In genomic region chr9:75232860-75233259, GRCm38 (mm10) we compare ENCODE assay signal across 26 mouse cellular contexts. TPM values are rescaled to one million over a fixed set of nuclear protein-coding genes. Genes with fewer than 3 reads are reported as not detected.
DNase-seq lines count a peak whose midpoint lies in the region; ATAC-seq lines count a peak whose summit lies in the region.
"Had no signal": no experiment of that assay in that cellular context is flagged by ENCODE, and none has a peak within 500 bp of the region (broad histone marks: within the 10 kb centered on the region; RNA-seq: fewer than 3 reads in every experiment).

No protein-coding gene starts in this region.

- no peak for DNase-seq in kidney, postnatal 36 days
- DNase-seq in lung, postnatal 36 days: no peak
- DNase-seq in urinary bladder, adult 2 months (ENCODE audit: low spot score): no peak
- DNase-seq in adipocyte (ENCODE audit: low spot score): no peak
- DNase-seq: adrenal gland, adult 8-10 months; cerebellum, adult 2 months; cerebellum, postnatal 25 days; heart, postnatal 14 days; kidney, adult 8-10 months; kidney, postnatal 4 days; right cerebral cortex, adult 18-20 months; right cerebral cortex, postnatal 4 days had no signal

- ATAC-seq in kidney, embryonic 16.5 days (ENCODE audit: low FRiP score, low TSS enrichment): no peak
- ATAC-seq in lung, embryonic 16.5 days (ENCODE audit: low read depth): no peak
- no peak for ATAC-seq in intestine, embryonic 16.5 days
- ATAC-seq in stomach, embryonic 14.5 days (ENCODE audit: insufficient number of reproducible peaks, insufficient read depth, low FRiP score, low read depth): no peak

- peak overlapping the region; percentile 67; the same call in 1 of the 2 replicates for H3K4me2 ChIP-seq in kidney, embryonic 16.5 days (replicated peaks; ENCODE audit: low read depth, low read length)
- H3K4me2 ChIP-seq in lung, embryonic 16.5 days (ENCODE audit: low read depth, low read length): peak overlapping the region; percentile 54
- H3K4me2 ChIP-seq in intestine, embryonic 16.5 days (ENCODE audit: low read depth, low read length): no peak overlapping the region
- peak overlapping the region; percentile 60 for H3K4me2 ChIP-seq in stomach, embryonic 14.5 days (replicated peaks; ENCODE audit: low read depth, low read length)

- WGBS in kidney, embryonic 16.5 days: 28% methylated on average over 7 of the region's 8 CpGs
- 15% methylated on average over 8 of the region's 8 CpGs for WGBS in lung, embryonic 16.5 days
- 41% methylated on average over 8 of the region's 8 CpGs for WGBS in intestine, embryonic 16.5 days
- 35% methylated on average over 8 of the region's 8 CpGs for WGBS in stomach, embryonic 14.5 days

- no peaks in the 10 kb centered on the region for H3K36me3 ChIP-seq in kidney, embryonic 16.5 days (ENCODE audit: insufficient read depth, low read length)
- no peaks in the 10 kb centered on the region for H3K36me3 ChIP-seq in lung, embryonic 16.5 days (ENCODE audit: control insufficient read depth, insufficient read depth, low read length)
- H3K36me3 ChIP-seq in intestine, embryonic 16.5 days (ENCODE audit: control insufficient read depth, insufficient read depth, low read length): no peaks in the 10 kb centered on the region
- H3K36me3 ChIP-seq in stomach, embryonic 14.5 days (ENCODE audit: control insufficient read depth, insufficient read depth, low read length): no peaks in the 10 kb centered on the region
- H3K36me3 ChIP-seq: embryonic facial prominence, embryonic 13.5 days; heart, embryonic 13.5 days; hindbrain, embryonic 12.5 days; limb, embryonic 15.5 days; liver, embryonic 15.5 days; neural tube, embryonic 13.5 days had no signal

- H3K27ac ChIP-seq in kidney, embryonic 16.5 days (ENCODE audit: low read length): no peak overlapping the region
- H3K27ac ChIP-seq in lung, embryonic 16.5 days (ENCODE audit: low read length): peak overlapping the region; percentile 92
- H3K27ac ChIP-seq in intestine, embryonic 16.5 days (ENCODE audit: low read length): no peak overlapping the region
- no peak overlapping the region for H3K27ac ChIP-seq in stomach, embryonic 14.5 days (ENCODE audit: low read length)
- H3K27ac ChIP-seq: embryonic facial prominence, embryonic 13.5 days; forebrain, embryonic 13.5 days; heart, embryonic 13.5 days; hindbrain, embryonic 12.5 days; limb, embryonic 15.5 days; liver, embryonic 15.5 days; neural tube, embryonic 13.5 days had no signal

- peaks cover 10% of the 10 kb centered on the region; the same call in 1 of the 2 replicates for H3K27me3 ChIP-seq in kidney, embryonic 16.5 days (ENCODE audit: insufficient read depth, low read length)
- peaks cover 7% of the 10 kb centered on the region; the same call in 1 of the 2 replicates for H3K27me3 ChIP-seq in lung, embryonic 16.5 days (ENCODE audit: control insufficient read depth, insufficient read depth, low read depth, low read length)
- H3K27me3 ChIP-seq in intestine, embryonic 16.5 days (replicated peaks; ENCODE audit: control insufficient read depth, insufficient read depth, low read length): 0 out of 2 replicates have a peak, but pooled peaks cover 5% of the 10 kb centered on the region
- H3K27me3 ChIP-seq in stomach, embryonic 14.5 days (ENCODE audit: control insufficient read depth, insufficient read depth, low read length): no peaks in the 10 kb centered on the region

- no peak overlapping the region for H3K9ac ChIP-seq in kidney, embryonic 16.5 days (replicated peaks; ENCODE audit: low read length)
- peak overlapping the region; percentile 78 for H3K9ac ChIP-seq in lung, embryonic 16.5 days (ENCODE audit: low read length)
- H3K9ac ChIP-seq in intestine, embryonic 16.5 days (ENCODE audit: low read depth, low read length): no peak overlapping the region
- no peak overlapping the region for H3K9ac ChIP-seq in stomach, embryonic 14.5 days (replicated peaks; ENCODE audit: low read depth, low read length)
- H3K9ac ChIP-seq: hindbrain, embryonic 12.5 days; liver, embryonic 15.5 days had no signal

- H3K4me1 ChIP-seq in kidney, embryonic 16.5 days (ENCODE audit: insufficient read depth, low read length): 0 out of 2 replicates have a peak, but pooled peaks cover 3% of the 10 kb centered on the region
- H3K4me1 ChIP-seq in lung, embryonic 16.5 days (replicated peaks; ENCODE audit: control insufficient read depth, insufficient read depth, low read length): peaks cover 6% of the 10 kb centered on the region; the same call in 1 of the 2 replicates
- H3K4me1 ChIP-seq in intestine, embryonic 16.5 days (ENCODE audit: control insufficient read depth, insufficient read depth, low read length): 0 out of 2 replicates have a peak, but pooled peaks cover 5% of the 10 kb centered on the region
- H3K4me1 ChIP-seq in stomach, embryonic 14.5 days (ENCODE audit: control insufficient read depth, insufficient read depth, low read length): peaks cover 5% of the 10 kb centered on the region; the same call in 1 of the 2 replicates
- H3K4me1 ChIP-seq: liver, embryonic 15.5 days had no signal

- no peaks in the 10 kb centered on the region for H3K9me3 ChIP-seq in kidney, embryonic 16.5 days (ENCODE audit: low read length)
- no peaks in the 10 kb centered on the region for H3K9me3 ChIP-seq in lung, embryonic 16.5 days (ENCODE audit: control insufficient read depth, low read length)
- H3K9me3 ChIP-seq in intestine, embryonic 16.5 days (ENCODE audit: control insufficient read depth, low read length): no peaks in the 10 kb centered on the region
- no peaks in the 10 kb centered on the region for H3K9me3 ChIP-seq in stomach, embryonic 14.5 days (ENCODE audit: control insufficient read depth, low read depth, low read length)
- H3K9me3 ChIP-seq: embryonic facial prominence, embryonic 13.5 days; forebrain, embryonic 13.5 days; heart, embryonic 13.5 days; hindbrain, embryonic 12.5 days; limb, embryonic 15.5 days; liver, embryonic 15.5 days; megakaryocyte, embryonic 14.5 days; neural tube, embryonic 13.5 days had no signal

- H3K4me3 ChIP-seq in kidney, embryonic 16.5 days (ENCODE audit: low read length): no peak overlapping the region
- peak overlapping the region; percentile 58 for H3K4me3 ChIP-seq in lung, embryonic 16.5 days (ENCODE audit: low read length)
- H3K4me3 ChIP-seq in intestine, embryonic 16.5 days (ENCODE audit: low read length): 0 out of 2 replicates have a peak overlapping the region, but pooled peaks have one; percentile 0
- peak overlapping the region; percentile 40; the same call in 1 of the 2 replicates for H3K4me3 ChIP-seq in stomach, embryonic 14.5 days (ENCODE audit: low read depth, low read length)
- H3K4me3 ChIP-seq: myocyte had no signal

RNA-seq across cellular contexts. Expression of gene Myo5c, which starts 1.0 kb away (rescaled TPM):
- polyA plus RNA-seq in kidney, embryonic 16.5 days (2015; fragmentation: Nextera tagmentation; extraction: Ambion mirVana): 4.0 and 5.0 TPM in 2 replicates
- polyA plus RNA-seq in lung, embryonic 16.5 days (2015; fragmentation: Nextera tagmentation; extraction: Ambion mirVana): 38.3 and 40.1 TPM in 2 replicates
- polyA plus RNA-seq in intestine, embryonic 16.5 days (2015; fragmentation: Nextera tagmentation; extraction: Ambion mirVana): 4.4 and 5.0 TPM in 2 replicates
- 13.8 and 14.3 TPM in 2 replicates for polyA plus RNA-seq in stomach, embryonic 14.5 days (2014; fragmentation: Nextera tagmentation; extraction: Ambion mirVana)
- polyA plus RNA-seq in urinary bladder, adult 2 months (2012; rRNA removed): 10.0 and 10.3 TPM in 2 replicates
- polyA plus RNA-seq: erythroblast, embryonic 14.5 days had no signal
